Mouse (Mus musculus) limb, embryonic 10.5 days (tissue): ENCODE results near the gene Tnfrsf9. TPM values are rescaled to one million over a fixed set of nuclear protein-coding genes. Genes with fewer than 3 reads are reported as not detected.
A peak's percentile ranks its signal among the peaks of the same experiment; 100 is the strongest.

Experiments
- DNase-seq: peaks from one replicate; pipeline ENCODE4 v3.0.0-alpha.2; 2017; ENCODE audit warnings: low spot score
- H3K27ac ChIP-seq: fragments of 300-500 bp; sonication (generic); 2 replicates; pipeline ENCODE4 v1.5.1; 2016; ENCODE audit warnings: mild to moderate bottlenecking
- H3K27me3 ChIP-seq: fragments of 300-500 bp; sonication (generic); 2 replicates; pipeline ENCODE4 v1.6.1; 2016; ENCODE audit warnings: low read depth, mild to moderate bottlenecking; ENCODE audit not compliant: poor library complexity, severe bottlenecking
- H3K36me3 ChIP-seq: fragments of 300-500 bp; sonication (generic); 2 replicates; pipeline ENCODE4 v1.6.1; 2016; ENCODE audit warnings: mild to moderate bottlenecking, moderate library complexity
- H3K4me1 ChIP-seq: fragments of 300-500 bp; sonication (generic); 2 replicates; pipeline ENCODE4 v1.6.1; 2016
- H3K4me3 ChIP-seq: fragments of 300-500 bp; sonication (generic); 2 replicates; pipeline ENCODE4 v1.5.1; 2016; ENCODE audit warnings: mild to moderate bottlenecking, moderate library complexity
- H3K9me3 ChIP-seq: fragments of 300-500 bp; sonication (generic); replicated peaks from 2 replicates; pipeline ENCODE4 v1.6.1; 2016; ENCODE audit warnings: mild to moderate bottlenecking
- WGBS: fragments of 180-500 bp; shearing (Covaris S2); methylation state at CpG from one replicate; pipeline ENCODE4 v1.1.7; 2016; 5-methylcytosine and 5-hydroxymethylcytosine counted together
- polyA plus RNA-seq: library from polyadenylated mRNA; unstranded; fragments of >200 nt; fragmentation: Nextera tagmentation; extraction: Ambion mirVana; gene quantifications from 2 replicates; pipeline ENCODE4 v1.2.1, GENCODE M21; 2016

The Tnfrsf9 gene
- polyA plus RNA-seq, 1 experiment from 2014 or later = 1.1 TPM

DNA sequence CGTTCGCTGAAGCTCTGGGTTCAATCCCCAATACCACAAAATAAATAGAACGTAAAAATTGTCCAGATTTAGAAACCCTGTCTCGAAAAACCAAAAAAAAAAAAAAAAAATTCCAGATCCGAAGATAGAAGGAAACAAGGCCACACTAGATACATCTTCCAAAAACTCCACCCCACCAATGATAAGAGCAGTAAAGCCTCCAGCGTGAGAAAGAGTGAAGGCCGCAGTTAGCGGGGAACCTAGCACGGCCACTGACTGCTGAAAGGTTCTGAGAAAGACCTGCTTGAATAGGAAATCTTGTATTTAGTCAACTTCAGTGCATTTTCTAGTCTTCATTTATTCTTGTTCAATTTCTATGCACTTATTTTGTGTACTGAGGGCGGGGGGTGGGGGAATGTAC lies 39.0 kb upstream of the Tnfrsf9 start:
- Histone ChIP-seq H3K4me1 (peaks cover 22% of the 10 kb centered on the region), H3K27ac (no peak overlapping the region), H3K9me3 (peaks cover 22% of the 10 kb centered on the region), H3K36me3 (peaks cover 12% of the 10 kb centered on the region), H3K27me3 (no peaks in the 10 kb centered on the region), H3K4me3 (no peak overlapping the region)
- DNase-seq = no peak
- 90% methylated on average over 10 of the region's 10 CpGs for WGBS

DNA sequence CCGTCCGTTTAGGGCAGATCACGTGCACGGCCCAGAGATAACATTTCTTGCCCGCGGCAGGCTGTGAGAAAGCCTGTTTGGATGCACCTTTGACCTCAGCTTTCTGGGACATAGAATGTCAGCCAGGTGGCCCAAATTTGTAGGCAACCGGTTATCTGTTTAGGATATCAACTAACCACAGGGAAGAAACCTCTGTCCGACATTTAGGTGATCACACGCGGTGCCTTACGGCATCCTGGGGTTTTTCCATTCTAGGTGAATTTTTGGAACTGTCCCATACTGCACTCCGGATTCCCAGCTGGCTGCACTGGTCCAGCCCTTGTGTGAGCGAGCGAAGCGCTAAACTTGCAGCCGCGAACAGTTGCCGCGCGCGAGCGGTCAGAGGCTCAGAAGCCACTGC lies 34.7 kb upstream of the Tnfrsf9 start:
- Histone ChIP-seq H3K4me1 (no peaks in the 10 kb centered on the region), H3K27me3 (no peaks in the 10 kb centered on the region), H3K36me3 (peaks cover 12% of the 10 kb centered on the region), H3K27ac (no peak overlapping the region), H3K9me3 (peaks cover 23% of the 10 kb centered on the region), H3K4me3 (no peak overlapping the region)
- 93% methylated on average over 22 of the region's 22 CpGs for WGBS
- no peak for DNase-seq

DNA sequence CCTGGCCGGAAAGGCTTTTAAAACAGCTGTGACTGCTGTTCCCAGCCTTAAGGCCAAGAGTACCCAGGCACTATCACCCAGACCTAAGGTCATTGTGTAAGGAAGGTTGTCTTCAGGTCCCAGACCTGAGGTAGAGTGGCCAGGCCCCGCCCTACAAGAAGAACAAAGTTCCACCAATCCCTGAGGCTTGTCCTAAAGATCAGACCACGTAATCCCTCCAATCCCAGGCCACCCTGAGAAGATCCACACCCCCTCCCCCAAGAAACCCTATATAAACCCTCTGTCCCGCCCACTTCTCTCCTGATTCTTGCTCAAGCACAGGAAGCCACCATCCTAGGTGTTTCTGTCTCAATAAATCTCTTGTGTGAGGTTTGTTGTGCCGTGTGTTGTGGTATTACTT lies 34.0 kb upstream of the Tnfrsf9 start:
- no peaks in the 10 kb centered on the region for H3K27me3 ChIP-seq
- DNase-seq = no peak
- peaks cover 12% of the 10 kb centered on the region for H3K36me3 ChIP-seq
- no peak overlapping the region for H3K27ac ChIP-seq
- WGBS = 90% methylated on average over 5 of the region's 5 CpGs
- peaks cover 23% of the 10 kb centered on the region for H3K9me3 ChIP-seq
- no peaks in the 10 kb centered on the region for H3K4me1 ChIP-seq
- no peak overlapping the region for H3K4me3 ChIP-seq

DNA sequence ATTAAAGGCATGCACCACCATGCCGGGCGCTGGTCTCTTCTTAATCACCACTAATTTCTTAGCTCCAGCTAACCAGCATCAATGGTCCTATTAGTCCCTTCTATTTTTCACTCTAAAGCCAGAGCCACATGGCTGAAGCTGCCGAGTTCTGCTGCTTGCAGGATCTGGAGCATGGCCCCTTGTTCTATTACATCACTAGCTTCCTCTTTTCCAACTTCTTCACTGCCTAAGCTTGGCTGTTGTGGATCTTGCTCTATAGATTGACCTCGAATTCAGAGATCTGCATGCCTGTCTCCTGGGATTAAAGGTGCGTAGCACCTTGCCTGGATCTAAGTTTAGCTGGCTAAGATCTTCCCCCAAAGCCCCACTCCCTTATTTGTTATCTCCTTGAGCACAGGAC lies 31.7 kb upstream of the Tnfrsf9 start:
- Histone ChIP-seq H3K27ac (no peak overlapping the region), H3K9me3 (peaks cover 23% of the 10 kb centered on the region), H3K4me1 (no peaks in the 10 kb centered on the region), H3K27me3 (no peaks in the 10 kb centered on the region), H3K4me3 (no peak overlapping the region), H3K36me3 (peaks cover 12% of the 10 kb centered on the region)
- WGBS = 91% methylated on average over 5 of the region's 5 CpGs
- no peak for DNase-seq

DNA sequence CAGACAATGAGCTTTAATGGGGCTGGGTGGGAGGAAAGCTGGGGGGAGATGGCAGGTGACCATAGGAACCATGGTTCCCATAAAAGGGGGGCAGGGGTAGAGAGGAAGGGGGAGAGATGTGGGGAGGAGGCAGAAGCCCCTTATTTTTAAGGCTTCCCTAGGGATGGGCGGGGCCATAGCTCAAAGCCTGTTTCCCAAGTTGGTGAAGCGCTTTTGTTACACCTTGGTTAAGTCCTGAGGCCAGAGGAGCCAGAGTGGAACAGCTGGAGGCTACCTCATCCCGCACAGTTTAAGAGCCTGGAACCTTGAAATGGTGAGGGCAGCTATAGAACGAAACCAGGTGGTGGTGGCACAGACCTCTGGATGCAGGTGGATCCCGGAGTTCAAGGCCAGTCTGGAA lies 26.5 kb upstream of the Tnfrsf9 start:
- H3K9me3 ChIP-seq = no peaks in the 10 kb centered on the region
- no peaks in the 10 kb centered on the region for H3K36me3 ChIP-seq
- 72% methylated on average over 5 of the region's 5 CpGs for WGBS
- no peak for DNase-seq
- no peak overlapping the region for H3K4me3 ChIP-seq
- H3K4me1 ChIP-seq = peaks cover 24% of the 10 kb centered on the region
- H3K27ac ChIP-seq = no peak overlapping the region
- H3K27me3 ChIP-seq = no peaks in the 10 kb centered on the region

DNA sequence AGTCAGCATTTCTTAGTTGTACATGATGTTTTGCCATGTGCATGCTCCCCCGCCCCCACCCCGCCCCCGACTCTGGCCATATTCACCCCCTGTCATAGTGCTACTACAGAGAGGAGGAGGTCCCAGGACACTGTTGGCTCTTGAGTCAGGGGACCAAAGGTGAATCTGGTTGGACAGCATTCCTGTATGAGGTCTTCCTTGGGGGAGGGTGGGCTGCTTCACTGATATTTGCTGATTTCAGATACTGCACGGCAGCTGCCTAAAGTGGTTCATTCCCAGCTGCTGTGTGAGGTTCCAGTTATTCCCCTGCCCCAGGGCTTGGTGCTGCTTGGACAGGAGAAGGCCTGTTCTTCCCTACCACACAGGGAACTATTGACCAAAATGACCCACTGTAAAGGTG lies 25.9 kb upstream of the Tnfrsf9 start:
- DNase-seq = no peak
- Histone ChIP-seq H3K4me3 (no peak overlapping the region), H3K9me3 (no peaks in the 10 kb centered on the region), H3K36me3 (no peaks in the 10 kb centered on the region), H3K27ac (0 out of 2 replicates have a peak overlapping the region, but pooled peaks have one; percentile 9), H3K4me1 (peaks cover 24% of the 10 kb centered on the region), H3K27me3 (no peaks in the 10 kb centered on the region)
- WGBS = 84% methylated on average over 4 of the region's 4 CpGs

DNA sequence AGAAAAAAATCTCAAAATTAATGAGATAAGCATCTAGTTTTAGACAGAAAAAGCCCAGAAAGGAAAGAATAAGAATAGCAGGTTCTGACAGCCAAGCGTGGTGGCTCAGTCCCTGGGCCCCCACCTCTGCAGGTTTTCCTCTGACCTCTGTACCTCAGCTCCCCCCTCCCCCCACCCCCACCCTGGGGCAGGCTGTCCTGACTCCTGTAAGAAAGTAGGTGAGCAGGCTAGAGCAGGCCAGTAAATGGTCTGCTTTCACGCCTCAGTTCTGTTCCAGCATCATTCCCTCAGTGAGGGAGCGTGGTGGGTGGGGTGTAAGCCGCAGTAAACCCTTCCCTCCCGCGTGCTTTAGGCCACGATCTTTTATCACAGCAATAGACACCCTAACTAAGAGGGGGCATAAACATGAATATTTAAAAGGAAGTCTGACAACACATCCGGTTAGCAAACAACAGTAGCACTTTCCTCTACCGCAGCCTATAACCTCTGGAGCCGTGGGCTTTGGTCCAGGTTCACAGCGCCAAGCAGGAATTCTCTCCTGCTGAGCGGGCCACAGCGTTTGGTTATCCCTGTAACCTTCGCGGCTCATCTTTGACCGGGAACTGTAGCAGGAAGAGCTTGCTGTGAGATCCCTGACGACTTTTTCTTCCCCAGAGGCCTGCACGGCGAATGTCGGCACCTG lies 24.9 kb upstream of the Tnfrsf9 start:
- peak overlapping the region; percentile 32 for H3K27ac ChIP-seq
- H3K4me3 ChIP-seq = no peak overlapping the region

DNA sequence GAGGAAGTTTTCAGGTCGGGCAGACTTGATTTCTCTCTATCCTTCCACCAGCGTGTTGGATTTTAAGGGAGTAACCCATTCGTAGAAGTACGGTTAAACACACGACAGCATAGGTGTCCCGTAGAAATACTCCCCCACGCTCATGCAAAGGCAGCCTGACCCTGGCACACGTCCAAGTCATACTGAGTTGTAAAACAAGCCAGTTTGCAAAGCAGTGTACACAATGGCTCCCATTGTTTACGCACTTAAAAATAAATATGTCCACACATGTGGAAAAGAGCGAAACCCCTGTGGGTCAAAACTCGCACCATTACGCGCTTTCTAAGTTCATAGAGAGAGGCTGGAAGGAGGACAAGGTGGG lies 24.4 kb upstream of the Tnfrsf9 start:
- DNase-seq = no peak
- 76% methylated on average over 13 of the region's 13 CpGs for WGBS
- Histone ChIP-seq H3K9me3 (no peaks in the 10 kb centered on the region), H3K4me1 (peaks cover 25% of the 10 kb centered on the region), H3K36me3 (no peaks in the 10 kb centered on the region), H3K27ac (peak overlapping the region; percentile 32; the same call in 1 of the 2 replicates), H3K27me3 (no peaks in the 10 kb centered on the region), H3K4me3 (no peak overlapping the region)

More for the DNA sequence above, 24.9 kb upstream of the Tnfrsf9 start:
- 44% methylated on average over 20 of the region's 20 CpGs for WGBS
- H3K36me3 ChIP-seq = no peaks in the 10 kb centered on the region
- H3K9me3 ChIP-seq = no peaks in the 10 kb centered on the region
- DNase-seq = no peak
- H3K27me3 ChIP-seq = no peaks in the 10 kb centered on the region
- peaks cover 24% of the 10 kb centered on the region for H3K4me1 ChIP-seq

DNA sequence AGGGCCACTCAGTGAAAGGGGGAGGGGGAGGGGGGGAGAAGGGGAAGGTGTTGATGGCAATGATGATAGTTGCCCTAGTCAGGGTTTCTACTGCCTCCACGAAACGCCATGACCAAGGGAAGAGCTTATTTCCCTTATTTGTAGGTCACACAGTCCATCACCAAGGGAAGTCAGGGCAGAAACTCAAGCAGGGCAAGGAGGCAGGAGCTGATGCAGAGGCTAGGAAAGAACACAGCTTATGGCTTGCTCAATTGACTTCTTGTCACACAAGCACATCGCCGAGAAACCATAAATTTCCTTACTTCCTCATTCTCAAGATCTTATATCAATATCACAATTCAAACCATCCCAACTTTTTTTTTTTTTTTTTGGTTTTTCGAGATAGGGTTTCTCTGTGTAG lies 23.1 kb upstream of the Tnfrsf9 start:
- no peaks in the 10 kb centered on the region for H3K9me3 ChIP-seq
- peaks cover 34% of the 10 kb centered on the region for H3K4me1 ChIP-seq
- no peak overlapping the region for H3K27ac ChIP-seq
- no peaks in the 10 kb centered on the region for H3K27me3 ChIP-seq
- 74% methylated on average over 5 of the region's 5 CpGs for WGBS
- H3K36me3 ChIP-seq = peaks cover 8% of the 10 kb centered on the region
- DNase-seq = no peak
- no peak overlapping the region for H3K4me3 ChIP-seq

DNA sequence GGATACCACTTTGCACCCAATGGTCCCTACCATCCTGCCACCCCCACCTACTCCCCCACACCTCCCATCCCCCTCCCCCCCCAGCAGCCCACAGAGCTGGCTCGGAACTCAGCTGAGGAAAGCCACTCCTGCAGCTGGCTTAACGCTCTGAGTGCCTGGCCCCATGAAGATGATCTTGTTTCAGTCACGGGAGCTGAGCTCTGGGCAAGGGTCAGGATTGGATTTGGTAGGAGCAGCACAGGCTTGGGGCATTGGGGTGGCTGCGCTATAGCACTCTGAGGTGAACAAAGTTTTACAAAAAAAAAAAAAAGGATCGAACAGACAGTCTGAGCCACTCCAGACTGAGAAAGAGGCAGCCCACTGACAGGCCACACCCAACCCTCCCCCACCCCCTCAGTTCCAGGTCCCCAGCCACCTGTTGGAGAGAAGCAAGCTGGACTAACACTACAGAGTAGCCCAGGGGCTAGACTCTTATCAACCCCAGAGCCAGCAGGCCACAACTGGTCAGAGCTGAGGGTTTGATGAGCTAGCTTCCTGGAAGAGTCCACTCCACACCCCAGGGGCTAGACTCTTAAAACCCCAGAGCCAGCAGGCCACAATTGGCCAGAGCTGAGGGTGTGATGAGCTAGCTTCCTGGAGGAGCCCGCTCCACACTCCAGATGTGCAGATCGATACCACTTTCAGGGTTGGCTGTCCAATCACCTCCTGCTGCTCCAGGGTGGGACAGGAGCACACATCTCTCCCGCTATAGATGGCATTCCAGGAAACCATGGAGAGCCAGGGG lies 19.5 kb upstream of the Tnfrsf9 start:
- Histone ChIP-seq H3K4me3 (no peak overlapping the region), H3K4me1 (peaks cover 27% of the 10 kb centered on the region), H3K36me3 (peaks cover 44% of the 10 kb centered on the region), H3K27me3 (no peaks in the 10 kb centered on the region), H3K9me3 (no peaks in the 10 kb centered on the region), H3K27ac (0 out of 2 replicates have a peak overlapping the region, but pooled peaks have one; percentile 8)
- no peak for DNase-seq
- 79% methylated on average over 8 of the region's 8 CpGs for WGBS

DNA sequence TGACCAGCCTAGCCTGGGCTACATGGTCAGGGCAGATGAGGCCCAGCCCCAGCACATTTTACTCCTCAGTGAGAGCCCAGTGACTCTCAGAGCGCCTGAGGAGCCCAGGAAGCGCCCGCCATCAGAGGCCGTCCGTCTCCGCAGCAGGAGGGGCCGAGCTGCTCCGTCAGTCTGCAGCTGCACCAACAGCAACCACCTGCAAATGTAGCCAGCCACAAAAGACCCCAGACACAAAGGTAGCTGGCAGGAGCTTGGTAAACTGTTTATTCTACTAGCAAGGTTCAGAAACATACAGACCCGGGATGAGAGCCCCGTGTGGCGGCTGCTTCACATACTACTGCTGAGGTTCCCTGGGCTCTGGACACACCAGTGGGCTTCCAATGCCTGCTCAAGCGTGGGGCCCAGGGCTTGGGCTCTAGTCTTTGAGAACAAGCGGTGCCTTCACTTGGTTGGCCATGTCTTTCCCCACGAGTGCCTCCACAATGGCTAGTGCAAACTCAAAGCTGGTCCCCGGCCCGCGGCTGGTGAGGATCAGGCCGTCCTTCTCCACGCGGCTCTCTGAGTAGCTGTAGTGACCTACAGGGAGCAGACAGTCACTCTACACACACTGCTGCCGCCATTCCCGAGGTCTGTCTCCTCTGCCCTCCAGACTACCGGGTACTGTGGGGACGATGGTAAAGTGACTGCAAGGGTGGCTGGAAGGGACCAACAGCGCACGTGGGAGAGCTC lies 17.3 kb upstream of the Tnfrsf9 start:
- Histone ChIP-seq H3K4me3 (no peak overlapping the region), H3K27ac (no peak overlapping the region), H3K9me3 (no peaks in the 10 kb centered on the region), H3K36me3 (peaks cover 65% of the 10 kb centered on the region), H3K27me3 (no peaks in the 10 kb centered on the region), H3K4me1 (peaks cover 16% of the 10 kb centered on the region; the same call in 1 of the 2 replicates)
- 95% methylated on average over 26 of the region's 26 CpGs for WGBS
- DNase-seq = no peak

DNA sequence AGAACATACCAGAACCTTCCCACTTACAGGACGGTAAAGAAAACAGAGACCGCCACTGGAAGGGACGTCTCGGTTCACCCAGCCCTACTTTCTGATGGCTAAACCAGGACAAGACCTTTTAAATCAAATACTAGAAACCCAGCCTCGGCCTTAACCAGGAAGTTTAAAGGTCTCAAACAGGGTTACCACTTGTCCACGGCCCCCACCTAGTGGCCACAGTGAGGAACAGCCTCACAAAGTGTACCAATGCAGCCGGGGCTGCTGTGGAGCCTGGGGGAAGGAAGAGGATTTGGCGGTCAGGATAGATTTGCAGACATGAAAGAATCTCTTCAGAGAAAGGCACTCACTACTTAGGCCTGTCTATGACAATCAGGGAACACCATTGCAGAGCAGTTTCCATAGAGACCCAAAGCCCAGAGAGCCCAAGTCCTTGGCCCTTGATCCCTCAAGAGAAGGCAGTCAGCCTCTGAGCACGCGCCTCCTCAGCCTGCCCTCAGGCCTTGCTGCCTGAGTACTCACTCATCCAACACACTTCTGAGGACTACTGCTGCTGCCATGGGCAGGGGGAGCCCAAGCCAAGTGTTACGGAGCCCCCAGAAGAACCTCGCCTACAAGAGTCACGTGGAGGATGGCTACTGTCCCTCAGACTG lies 15.5 kb upstream of the Tnfrsf9 start:
- Histone ChIP-seq H3K27ac (no peak overlapping the region), H3K36me3 (peaks cover 83% of the 10 kb centered on the region), H3K27me3 (no peaks in the 10 kb centered on the region), H3K4me1 (peaks cover 16% of the 10 kb centered on the region; the same call in 1 of the 2 replicates), H3K4me3 (no peak overlapping the region), H3K9me3 (no peaks in the 10 kb centered on the region)
- WGBS = 67% methylated on average over 13 of the region's 13 CpGs
- peak; percentile 78 for DNase-seq
